Mouse (Mus musculus) megakaryocyte, embryonic 14.5 days (primary cell): ENCODE results near the gene Gm11437.

Experiments used
- FLI1 ChIP-seq: IDR thresholded peaks from 2 replicates; pipeline ENCODE4 v1.6.1; 2012; ENCODE audit warnings: low read length, inconsistent platforms, mixed read lengths
- GATA1 ChIP-seq: IDR thresholded peaks from 3 replicates; pipeline ENCODE4 v1.6.1; 2012; ENCODE audit warnings: mixed read lengths, low read length, inconsistent platforms, borderline replicate concordance

GRCm38 (mm10) chr11:84150884-84151283 is 16.4 kb downstream of the Gm11437 start:
- TF ChIP-seq GATA1 (no peak), FLI1 (no peak)
